Mouse (Mus musculus): ENCODE measurements around the gene Copb2. TPM values are rescaled to one million over a fixed set of nuclear protein-coding genes. Genes with fewer than 3 reads are reported as not detected.

The Copb2 gene
- total RNA-seq (2014; rRNA removed; ENCODE audit: low replicate concordance) (75.1 and 86.1 TPM in 2 replicates), polyA plus RNA-seq (2015; fragmentation: Nextera tagmentation; extraction: Ambion mirVana) (90.8 and 93.9 TPM in 2 replicates)

GRCm38 (mm10) chr9:98563137-98564126 lies at the start of gene Copb2:
Gene Copb2, plus strand, starts transcription at chr9:98563721.
- peaks cover 11% of the 10 kb centered on the region; the same call in 1 of the 2 replicates for H3K4me1 ChIP-seq (ENCODE audit: control insufficient read depth, insufficient read depth)
- WGBS = under 1% methylated on average over 74 of the region's 76 CpGs
- ATAC-seq (ENCODE audit: insufficient read depth, low read depth) = peak; percentile 99
- H3K36me3 ChIP-seq (replicated peaks; ENCODE audit: control insufficient read depth, insufficient read depth, low read length) = peaks cover under 1% of the 10 kb centered on the region; the same call in 1 of the 2 replicates
- no peaks in the 10 kb centered on the region for H3K27me3 ChIP-seq (ENCODE audit: control insufficient read depth, insufficient read depth, low read length)
- H3K27ac ChIP-seq (ENCODE audit: low read depth) = peak within 1 kb of the TSS; percentile 78
- DNase-seq (ENCODE audit: low spot score) = peak; percentile 95
- H3K4me2 ChIP-seq (ENCODE audit: low read depth, low read length) = peak within 1 kb of the TSS; percentile 81
- TF ChIP-seq CTCF (IDR thresholded peaks at IDR 0.05; ENCODE audit: low read depth) = no peak
- peak; percentile 53 for TF ChIP-seq EP300 (IDR thresholded peaks at IDR 0.05; ENCODE audit: low read depth)
- H3K9me3 ChIP-seq (replicated peaks; ENCODE audit: control insufficient read depth, low read length) = no peaks in the 10 kb centered on the region
- peak within 1 kb of the TSS; percentile 97 for H3K4me3 ChIP-seq (ENCODE audit: low read depth, low read length)
- H3K9ac ChIP-seq (replicated peaks; ENCODE audit: low read depth, low read length) = peak within 1 kb of the TSS; percentile 93

- no peak overlapping the region for H3K9ac ChIP-seq (replicated peaks; ENCODE audit: low read depth, low read length)
- H3K4me3 ChIP-seq (ENCODE audit: low read depth, low read length) = no peak overlapping the region
- no peak for DNase-seq (ENCODE audit: low spot score)
- no peak overlapping the region for H3K27ac ChIP-seq (ENCODE audit: low read depth)
- no peak overlapping the region for H3K4me2 ChIP-seq (ENCODE audit: low read depth, low read length)
- no peaks in the 10 kb centered on the region for H3K27me3 ChIP-seq (ENCODE audit: control insufficient read depth, insufficient read depth, low read length)
- no peak for ATAC-seq (ENCODE audit: insufficient read depth, low read depth)
- H3K36me3 ChIP-seq (replicated peaks; ENCODE audit: control insufficient read depth, insufficient read depth, low read length) = no peaks in the 10 kb centered on the region
- no peaks in the 10 kb centered on the region; the same call in 1 of the 2 replicates for H3K4me1 ChIP-seq (ENCODE audit: control insufficient read depth, insufficient read depth)
- no peaks in the 10 kb centered on the region for H3K9me3 ChIP-seq (replicated peaks; ENCODE audit: control insufficient read depth, low read length)
- TF ChIP-seq EP300 (IDR thresholded peaks at IDR 0.05; ENCODE audit: low read depth) = no peak
- no peak for TF ChIP-seq CTCF (IDR thresholded peaks at IDR 0.05; ENCODE audit: low read depth)
- 62% methylated on average over 2 of the region's 2 CpGs for WGBS
Measured at GRCm38 (mm10) chr9:98523872-98524271, 39.6 kb upstream of the Copb2 start.

- Histone ChIP-seq H3K4me2 (ENCODE audit: low read depth, low read length) (no peak overlapping the region), H3K4me1 (ENCODE audit: control insufficient read depth, insufficient read depth) (no peaks in the 10 kb centered on the region; the same call in 1 of the 2 replicates), H3K9ac (replicated peaks; ENCODE audit: low read depth, low read length) (no peak overlapping the region), H3K27me3 (ENCODE audit: control insufficient read depth, insufficient read depth, low read length) (no peaks in the 10 kb centered on the region), H3K4me3 (ENCODE audit: low read depth, low read length) (no peak overlapping the region), H3K36me3 (replicated peaks; ENCODE audit: control insufficient read depth, insufficient read depth, low read length) (no peaks in the 10 kb centered on the region), H3K27ac (ENCODE audit: low read depth) (no peak overlapping the region), H3K9me3 (replicated peaks; ENCODE audit: control insufficient read depth, low read length) (no peaks in the 10 kb centered on the region)
- WGBS = 61% methylated on average over 7 of the region's 7 CpGs
- DNase-seq (ENCODE audit: low spot score) = no peak
- no peak for TF ChIP-seq CTCF (IDR thresholded peaks at IDR 0.05; ENCODE audit: low read depth)
- no peak for TF ChIP-seq EP300 (IDR thresholded peaks at IDR 0.05; ENCODE audit: low read depth)
- no peak for ATAC-seq (ENCODE audit: insufficient read depth, low read depth)
Measured at GRCm38 (mm10) chr9:98524786-98525542, 38.6 kb upstream of the Copb2 start.

- no peaks in the 10 kb centered on the region for H3K9me3 ChIP-seq (replicated peaks; ENCODE audit: control insufficient read depth, low read length)
- H3K4me1 ChIP-seq (ENCODE audit: control insufficient read depth, insufficient read depth) = no peaks in the 10 kb centered on the region; the same call in 1 of the 2 replicates
- no peak for ATAC-seq (ENCODE audit: insufficient read depth, low read depth)
- WGBS = 64% methylated on average over 7 of the region's 7 CpGs
- no peaks in the 10 kb centered on the region for H3K36me3 ChIP-seq (replicated peaks; ENCODE audit: control insufficient read depth, insufficient read depth, low read length)
- no peak overlapping the region for H3K27ac ChIP-seq (ENCODE audit: low read depth)
- no peak for TF ChIP-seq CTCF (IDR thresholded peaks at IDR 0.05; ENCODE audit: low read depth)
- no peak for TF ChIP-seq EP300 (IDR thresholded peaks at IDR 0.05; ENCODE audit: low read depth)
- no peaks in the 10 kb centered on the region for H3K27me3 ChIP-seq (ENCODE audit: control insufficient read depth, insufficient read depth, low read length)
- H3K9ac ChIP-seq (replicated peaks; ENCODE audit: low read depth, low read length) = no peak overlapping the region
- no peak for DNase-seq (ENCODE audit: low spot score)
- H3K4me2 ChIP-seq (ENCODE audit: low read depth, low read length) = no peak overlapping the region
- H3K4me3 ChIP-seq (ENCODE audit: low read depth, low read length) = no peak overlapping the region
Measured at GRCm38 (mm10) chr9:98525543-98525924, 38.0 kb upstream of the Copb2 start.

- Histone ChIP-seq H3K9ac (replicated peaks; ENCODE audit: low read depth, low read length) (no peak overlapping the region), H3K4me3 (ENCODE audit: low read depth, low read length) (no peak overlapping the region), H3K4me2 (ENCODE audit: low read depth, low read length) (no peak overlapping the region), H3K27ac (ENCODE audit: low read depth) (peak overlapping the region; percentile 25; the same call in 1 of the 2 replicates), H3K9me3 (replicated peaks; ENCODE audit: control insufficient read depth, low read length) (no peaks in the 10 kb centered on the region), H3K36me3 (replicated peaks; ENCODE audit: control insufficient read depth, insufficient read depth, low read length) (no peaks in the 10 kb centered on the region), H3K4me1 (ENCODE audit: control insufficient read depth, insufficient read depth) (no peaks in the 10 kb centered on the region; the same call in 1 of the 2 replicates), H3K27me3 (ENCODE audit: control insufficient read depth, insufficient read depth, low read length) (no peaks in the 10 kb centered on the region)
- WGBS = 54% methylated on average over 7 of the region's 7 CpGs
- ATAC-seq (ENCODE audit: insufficient read depth, low read depth) (peak; percentile 33; the same call in 1 of the 2 replicates), DNase-seq (ENCODE audit: low spot score) (peak; percentile 14)
- TF ChIP-seq CTCF (IDR thresholded peaks at IDR 0.05; ENCODE audit: low read depth) (no peak), EP300 (IDR thresholded peaks at IDR 0.05; ENCODE audit: low read depth) (no peak)
Measured at GRCm38 (mm10) chr9:98527226-98527625, 36.3 kb upstream of the Copb2 start.

Data from heart, postnatal 0 days (tissue).